Mouse (Mus musculus) embryo, embryonic 9.5 days (tissue): ENCODE measurements around the gene Abhd17a.

Source experiments
- DNase-seq: peaks from one replicate; pipeline ENCODE4 v3.0.0-alpha.2; 2017; ENCODE audit errors: extremely low spot score

The Abhd17a gene

GRCm38 (mm10) chr10:80546945-80547344 is 43.2 kb downstream of the Abhd17a start:
- DNase-seq = no peak

DNA sequence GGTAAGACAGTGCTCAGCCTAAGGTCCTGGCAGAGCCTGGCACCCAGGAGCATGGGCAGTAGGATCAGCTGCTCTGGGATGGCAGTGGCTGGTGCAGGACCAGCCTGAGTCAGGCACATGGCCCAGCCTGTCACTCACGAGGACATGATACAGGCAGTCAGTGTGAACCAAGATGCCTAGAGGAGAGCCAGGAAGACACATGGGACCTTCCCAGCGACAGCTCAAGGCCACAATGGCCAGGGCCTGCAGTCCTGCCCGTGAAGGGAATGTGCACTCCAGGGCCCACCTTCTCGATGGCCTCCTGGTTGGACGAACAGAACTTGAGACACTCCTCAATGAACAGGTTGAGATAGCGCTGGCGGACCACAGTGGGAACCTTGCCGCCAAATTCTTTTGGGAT is 44.6 kb downstream of the Abhd17a start:
- DNase-seq = no peak

DNA sequence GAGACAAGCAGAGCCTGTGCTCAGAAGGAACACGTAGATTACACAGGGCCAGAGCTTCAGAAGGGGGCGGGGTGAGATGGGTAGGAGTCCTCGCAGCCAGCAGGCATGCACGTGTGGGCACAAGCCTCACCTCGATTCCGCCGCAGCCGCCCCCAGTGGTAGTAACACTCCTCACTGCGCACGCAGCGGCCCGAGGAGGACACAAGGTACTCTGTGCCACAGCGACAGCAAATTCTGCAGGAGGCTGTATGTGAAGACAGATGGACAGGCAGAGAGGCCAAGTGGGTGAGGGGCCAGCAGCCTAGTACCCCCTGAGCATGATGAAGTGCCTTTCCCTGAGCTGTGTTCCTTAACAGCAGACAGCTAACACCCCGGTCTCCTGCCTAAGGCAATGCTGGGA is 46.3 kb downstream of the Abhd17a start:
- DNase-seq = no peak

DNA sequence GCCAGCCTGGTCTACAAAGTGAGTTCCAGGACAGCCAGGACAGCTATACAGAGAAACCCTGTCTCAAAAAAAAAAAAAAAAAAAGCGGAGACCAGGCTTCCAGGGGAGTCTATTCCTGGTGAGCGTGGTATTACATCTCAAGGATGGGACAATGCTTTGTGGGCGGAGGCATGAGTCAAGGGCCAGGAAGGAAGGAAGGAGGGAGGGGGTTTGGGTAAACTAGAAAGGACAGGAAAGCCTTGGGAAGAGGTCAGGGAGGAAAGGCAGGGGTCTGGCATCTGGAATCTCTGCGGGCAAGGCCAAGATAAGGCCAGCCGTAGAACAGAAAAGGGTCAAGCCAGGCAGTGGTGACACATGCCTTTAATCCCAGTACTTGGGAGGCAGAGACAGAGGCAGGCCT is 50.6 kb downstream of the Abhd17a start:
- no peak for DNase-seq

- DNase-seq = peak; percentile 87
These were observed 51.3 kb downstream of the Abhd17a start, which contains the start of gene Atp8b3 for GRCm38 (mm10) chr10:80538710-80539394. Gene Atp8b3 (minus strand): TSS chr10:80539124.

DNA sequence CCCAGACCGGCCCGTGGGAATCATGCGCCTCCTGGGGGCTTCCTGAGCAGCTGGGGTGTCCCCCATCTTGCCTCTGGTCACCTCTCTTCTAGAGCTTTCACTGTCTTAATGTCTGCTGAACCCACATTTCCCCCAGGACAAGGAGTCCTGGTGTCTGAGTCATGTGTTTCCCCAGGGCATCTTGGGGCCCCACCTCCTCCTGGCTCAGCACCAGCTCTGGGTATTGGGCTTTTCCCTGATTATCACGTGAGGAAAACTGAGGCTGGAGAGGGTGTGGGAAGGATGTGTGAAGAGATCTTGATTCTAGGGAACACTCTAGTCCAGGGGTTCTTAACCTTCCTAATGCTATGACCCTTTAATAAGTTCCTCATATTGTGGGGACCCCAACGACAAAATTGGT is 52.0 kb downstream of the Abhd17a start:
- no peak for DNase-seq

DNA sequence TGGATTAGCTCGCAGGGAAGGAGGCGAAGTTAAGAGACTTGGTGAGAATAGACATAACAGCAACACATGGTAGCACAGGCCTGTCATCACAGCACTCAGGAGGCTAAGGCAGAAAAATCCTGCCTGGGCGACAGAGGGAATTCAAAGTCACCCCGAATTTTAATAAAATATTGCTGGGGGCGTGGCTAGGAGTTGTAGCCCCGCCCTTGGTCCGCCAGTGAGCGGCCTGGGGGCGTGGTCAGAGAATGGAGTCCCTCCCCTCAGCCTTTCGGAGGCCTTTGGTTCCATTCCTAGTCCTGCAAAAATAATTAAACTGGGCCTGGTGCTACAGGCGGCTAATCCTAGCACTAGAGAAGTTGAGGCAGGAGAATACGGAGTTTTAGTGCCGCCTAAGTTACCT is 54.4 kb downstream of the Abhd17a start:
- no peak for DNase-seq

- no peak for DNase-seq
These were observed 55.1 kb downstream of the Abhd17a start for GRCm38 (mm10) chr10:80535071-80535470.

DNA sequence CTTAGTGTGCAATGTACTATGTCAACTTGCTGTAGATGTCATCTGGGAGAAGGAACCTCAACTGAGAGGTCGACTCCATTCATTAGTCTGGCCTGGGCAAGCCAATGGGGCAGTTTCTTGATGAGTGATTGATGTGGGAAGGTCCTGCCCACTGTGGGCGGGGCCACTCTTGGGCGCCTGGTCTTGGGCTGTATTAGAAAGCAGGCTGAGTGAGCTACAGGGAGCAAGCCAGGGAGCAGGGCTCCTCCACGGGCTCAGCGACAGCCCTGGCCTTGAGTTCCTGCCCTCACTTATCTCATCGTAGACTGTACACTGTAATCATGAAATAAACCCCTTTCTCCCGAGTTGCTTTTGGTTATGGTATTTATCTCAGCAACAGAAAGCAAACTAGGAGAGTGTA is 56.4 kb downstream of the Abhd17a start:
- peak; percentile 40 for DNase-seq
